Mouse (Mus musculus) thymus, adult 2 months (tissue): ENCODE measurements around the gene Zfp444. TPM values are rescaled to one million over a fixed set of nuclear protein-coding genes. Genes with fewer than 3 reads are reported as not detected.

Experiments used
- DNase-seq: peaks from one replicate; pipeline ENCODE4 v3.0.0; 2021
- H3K27ac ChIP-seq: fragments of 200-500 bp; 2 replicates; pipeline ENCODE4 v1.5.1; 2012; ENCODE audit warnings: low read length, control low read depth; ENCODE audit not compliant: control insufficient read depth, insufficient read depth
- H3K27me3 ChIP-seq: fragments of 200-500 bp; 2 replicates; pipeline ENCODE4 v1.6.1; 2012; ENCODE audit warnings: mild to moderate bottlenecking, low read length, moderate library complexity, mixed read lengths; ENCODE audit not compliant: control insufficient read depth, insufficient read depth
- H3K36me3 ChIP-seq: fragments of 200-500 bp; 2 replicates; pipeline ENCODE4 v1.6.1; 2012; ENCODE audit warnings: mild to moderate bottlenecking, low read length, moderate library complexity; ENCODE audit not compliant: control insufficient read depth, insufficient read depth
- H3K4me1 ChIP-seq: fragments of 200-500 bp; replicated peaks from 2 replicates; pipeline ENCODE4 v1.6.1; 2012; ENCODE audit warnings: low read length; ENCODE audit not compliant: control insufficient read depth, insufficient read depth
- H3K4me3 ChIP-seq: fragments of 200-500 bp; 2 replicates; pipeline ENCODE4 v1.5.1; 2012; ENCODE audit warnings: mild to moderate bottlenecking, low read length, control low read depth, moderate library complexity; ENCODE audit not compliant: control insufficient read depth, insufficient read depth
- CTCF ChIP-seq: fragments of 200-500 bp; IDR thresholded peaks from 2 replicates; pipeline ENCODE4 v1.5.1; 2012; ENCODE audit warnings: mild to moderate bottlenecking, control low read depth, low read length, moderate library complexity, borderline replicate concordance; ENCODE audit not compliant: control insufficient read depth, poor library complexity, insufficient read depth; ENCODE audit errors: extremely low read depth
- POLR2A ChIP-seq: fragments of 200-500 bp; IDR thresholded peaks from 2 replicates; pipeline ENCODE4 v1.6.1; 2012; ENCODE audit warnings: mild to moderate bottlenecking, low read length, control low read depth, moderate library complexity; ENCODE audit not compliant: control insufficient read depth, poor library complexity, insufficient read depth; ENCODE audit errors: extremely low read depth
- WGBS: fragments of 180-500 bp; shearing (Covaris S2); methylation state at CpG from one replicate; pipeline ENCODE4 v1.1.7; 2018; 5-methylcytosine and 5-hydroxymethylcytosine counted together
- polyA plus RNA-seq: library from polyadenylated mRNA; depleted of rRNA; stranded (reverse); fragments of >200 nt; gene quantifications from 2 replicates; pipeline ENCODE4 v1.2.3, GENCODE M21; 2012

Gene Zfp444
- polyA plus RNA-seq, 1 experiment: 73.1 TPM

- DNase-seq: no peak
- H3K27ac ChIP-seq: no peak overlapping the region
- no peak overlapping the region for H3K4me3 ChIP-seq
- TF ChIP-seq POLR2A (no peak), CTCF (no peak)
- H3K4me1 ChIP-seq: peaks cover 10% of the 10 kb centered on the region; the same call in 1 of the 2 replicates
- no peaks in the 10 kb centered on the region for H3K27me3 ChIP-seq
- H3K36me3 ChIP-seq: no peaks in the 10 kb centered on the region
- 81% methylated on average over 2 of the region's 2 CpGs for WGBS
These were observed 28.0 kb upstream of the Zfp444 start for GRCm38 (mm10) chr7:6143991-6144531.

- 92% methylated on average over 8 of the region's 8 CpGs for WGBS
- no peak overlapping the region for H3K27ac ChIP-seq
- H3K27me3 ChIP-seq: no peaks in the 10 kb centered on the region
- no peak overlapping the region for H3K4me3 ChIP-seq
- TF ChIP-seq POLR2A (no peak), CTCF (no peak)
- peaks cover 7% of the 10 kb centered on the region; the same call in 1 of the 2 replicates for H3K4me1 ChIP-seq
- H3K36me3 ChIP-seq: no peaks in the 10 kb centered on the region
- no peak for DNase-seq
These were observed 26.4 kb upstream of the Zfp444 start for GRCm38 (mm10) chr7:6145423-6146188.

DNA sequence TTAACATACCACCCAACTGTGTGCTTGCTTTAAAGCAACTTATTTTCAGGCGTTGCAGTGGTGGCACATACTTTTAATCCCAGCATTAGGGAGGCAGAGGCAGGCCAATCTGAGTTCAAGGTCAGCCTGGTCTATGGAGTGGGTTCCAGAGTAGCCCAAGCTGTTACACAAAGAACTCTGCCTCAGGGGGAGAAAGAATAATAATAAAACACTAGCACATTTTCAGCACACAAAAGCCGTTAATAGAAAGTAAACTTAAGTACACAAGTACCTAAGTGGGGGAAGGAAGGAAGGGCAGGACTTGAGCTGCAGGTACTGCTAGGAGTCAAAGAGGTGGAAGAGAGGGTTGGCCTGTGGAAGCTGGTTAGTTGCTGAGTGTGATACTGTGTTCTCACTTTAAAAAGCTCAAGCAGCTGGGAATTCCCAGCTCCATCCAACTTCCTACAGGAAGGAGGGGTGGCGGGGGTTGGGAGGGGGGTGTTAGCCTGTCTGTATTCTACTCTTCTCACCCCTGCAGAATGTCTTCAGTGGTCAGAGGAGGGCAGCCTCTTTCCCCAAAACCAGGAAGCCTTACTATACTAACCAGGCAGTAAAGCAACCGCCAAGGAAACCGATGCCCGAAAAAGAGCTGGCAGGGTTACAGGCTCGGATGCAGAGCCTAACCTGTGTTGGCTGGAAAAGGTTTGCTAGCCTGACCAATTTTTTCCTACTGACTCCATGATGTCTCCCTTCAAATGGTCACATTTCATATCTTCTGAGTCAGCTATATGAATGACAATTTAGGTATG lies 25.6 kb upstream of the Zfp444 start:
- WGBS: 86% methylated on average over 7 of the region's 7 CpGs
- no peak overlapping the region for H3K4me3 ChIP-seq
- no peak for TF ChIP-seq POLR2A
- no peak for TF ChIP-seq CTCF
- H3K36me3 ChIP-seq: no peaks in the 10 kb centered on the region
- DNase-seq: no peak
- peaks cover 13% of the 10 kb centered on the region for H3K4me1 ChIP-seq
- H3K27ac ChIP-seq: no peak overlapping the region
- H3K27me3 ChIP-seq: no peaks in the 10 kb centered on the region

DNA sequence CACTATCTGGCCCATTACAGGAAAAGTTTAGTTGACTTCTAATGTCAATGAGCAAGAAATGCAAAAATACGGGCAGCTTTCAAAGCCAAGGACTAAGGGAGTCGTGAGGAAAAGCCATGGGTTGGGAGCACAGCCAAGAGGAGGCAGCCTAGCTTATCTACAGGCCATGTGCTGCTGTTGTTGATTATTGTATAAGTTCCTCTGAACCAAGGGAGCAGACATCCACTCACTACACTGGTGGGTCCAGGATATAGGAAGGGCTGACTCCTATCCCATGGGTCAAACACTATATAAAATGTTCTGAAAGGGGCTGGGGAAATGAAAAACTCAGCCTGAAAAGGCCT lies 25.1 kb upstream of the Zfp444 start:
- Histone ChIP-seq H3K27ac (no peak overlapping the region), H3K36me3 (no peaks in the 10 kb centered on the region), H3K27me3 (no peaks in the 10 kb centered on the region), H3K4me3 (no peak overlapping the region), H3K4me1 (peaks cover 15% of the 10 kb centered on the region)
- WGBS: 85% methylated on average over 2 of the region's 2 CpGs
- TF ChIP-seq CTCF (no peak), POLR2A (no peak)
- DNase-seq: no peak

GRCm38 (mm10) chr7:6147688-6148087 lies 24.3 kb upstream of the Zfp444 start:
- DNase-seq: no peak
- no peak for TF ChIP-seq CTCF
- TF ChIP-seq POLR2A: no peak
- 80% methylated on average over 5 of the region's 5 CpGs for WGBS
- no peak overlapping the region for H3K4me3 ChIP-seq
- no peaks in the 10 kb centered on the region for H3K27me3 ChIP-seq
- H3K27ac ChIP-seq: no peak overlapping the region
- no peaks in the 10 kb centered on the region for H3K36me3 ChIP-seq
- H3K4me1 ChIP-seq: peaks cover 17% of the 10 kb centered on the region

GRCm38 (mm10) chr7:6151266-6151665 lies 20.8 kb upstream of the Zfp444 start:
- Histone ChIP-seq H3K27me3 (no peaks in the 10 kb centered on the region), H3K4me3 (no peak overlapping the region), H3K4me1 (peaks cover 24% of the 10 kb centered on the region), H3K36me3 (no peaks in the 10 kb centered on the region), H3K27ac (no peak overlapping the region)
- WGBS: 71% methylated on average over 1 of the region's 1 CpGs
- DNase-seq: no peak
- TF ChIP-seq CTCF (no peak), POLR2A (no peak)

GRCm38 (mm10) chr7:6152036-6152435 lies 20.0 kb upstream of the Zfp444 start:
- 89% methylated on average over 3 of the region's 3 CpGs for WGBS
- Histone ChIP-seq H3K4me1 (peaks cover 24% of the 10 kb centered on the region), H3K4me3 (no peak overlapping the region), H3K36me3 (no peaks in the 10 kb centered on the region), H3K27me3 (no peaks in the 10 kb centered on the region), H3K27ac (no peak overlapping the region)
- no peak for TF ChIP-seq CTCF
- TF ChIP-seq POLR2A: no peak
- no peak for DNase-seq
